Mouse (Mus musculus) spleen, adult 2 months (tissue): ENCODE measurements around the gene Slc35f3.

Experiments used
- CTCF ChIP-seq: fragments of 200-500 bp; IDR thresholded peaks from 2 replicates; pipeline ENCODE4 v1.5.1; 2011; ENCODE audit warnings: mild to moderate bottlenecking, inconsistent platforms; ENCODE audit not compliant: insufficient read depth, insufficient read length, insufficient replicate concordance; ENCODE audit errors: extremely low read depth
- POLR2A ChIP-seq: fragments of 200-500 bp; IDR thresholded peaks from 2 replicates; pipeline ENCODE4 v1.6.1; 2011; ENCODE audit warnings: low read depth, low read length, inconsistent platforms

DNA sequence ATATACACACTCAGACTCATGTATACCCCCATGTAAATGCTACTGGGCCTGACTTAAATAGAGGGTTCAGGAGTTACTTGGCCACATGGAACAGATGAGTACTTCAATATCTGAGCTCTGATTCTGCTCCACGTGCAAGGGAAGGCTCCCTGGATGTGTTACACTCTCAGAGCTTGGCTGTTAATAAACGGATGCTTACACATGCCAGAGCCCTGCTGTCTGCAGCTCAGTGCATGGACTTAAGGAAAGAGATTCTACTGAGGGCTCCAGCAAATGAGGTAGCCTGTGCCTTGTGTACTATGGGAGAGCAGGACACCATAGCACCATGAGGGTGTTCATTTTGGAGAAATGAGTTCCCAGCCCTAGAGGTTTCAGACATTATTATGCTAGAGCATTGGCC, 26.6 kb downstream of the Slc35f3 start:
- TF ChIP-seq CTCF (no peak), POLR2A (no peak)
